Mouse (Mus musculus): ENCODE measurements at regions not wholly inside any gene's neighbourhood (a gene's known extent, or its start where the extent isn't known, plus 50 kb on each side); places are given as distances from the start of the nearest gene placed in this dataset.

DNA sequence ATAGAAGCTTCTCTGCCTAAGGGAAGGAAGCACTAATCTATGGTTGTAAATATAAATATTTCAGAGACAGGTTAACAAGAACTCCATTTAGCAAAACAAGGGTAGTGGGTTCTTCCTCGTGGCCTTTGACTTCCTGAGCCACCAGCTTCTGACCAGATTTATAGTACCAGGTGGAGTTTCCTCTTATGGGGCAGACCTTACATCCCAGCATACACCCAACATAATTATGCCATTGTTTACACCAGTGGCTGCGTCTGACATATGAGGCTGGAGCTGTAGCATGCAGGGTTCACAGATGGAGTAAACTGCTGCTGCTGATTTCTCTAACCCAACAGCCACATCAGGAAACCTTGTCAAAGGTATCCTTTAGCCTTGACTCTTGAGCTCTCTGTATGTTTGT, 75.5 kb downstream of the Trib2 start:
- DNase-seq (ENCODE audit: low spot score): no peak

DNA sequence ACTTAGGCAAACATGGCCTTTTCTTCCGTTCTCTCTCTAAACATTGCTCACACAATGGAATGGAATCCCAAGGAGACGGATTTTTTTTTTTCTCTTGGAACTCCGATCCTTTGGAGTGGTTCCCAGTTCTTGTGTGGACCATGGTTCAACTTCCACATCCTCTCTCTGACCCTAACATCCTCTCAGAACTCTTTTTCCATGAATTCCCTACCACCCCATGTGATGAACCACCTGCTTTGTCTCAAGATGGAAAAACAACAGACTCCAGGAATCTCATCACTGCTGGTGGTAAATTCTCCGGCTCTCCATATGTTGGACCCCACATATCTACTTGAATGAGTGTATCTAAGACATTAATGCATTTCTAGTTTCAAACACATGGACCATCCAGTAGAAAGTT, 77.7 kb downstream of the Trib2 start:
- no peak for DNase-seq (ENCODE audit: low spot score)

DNA sequence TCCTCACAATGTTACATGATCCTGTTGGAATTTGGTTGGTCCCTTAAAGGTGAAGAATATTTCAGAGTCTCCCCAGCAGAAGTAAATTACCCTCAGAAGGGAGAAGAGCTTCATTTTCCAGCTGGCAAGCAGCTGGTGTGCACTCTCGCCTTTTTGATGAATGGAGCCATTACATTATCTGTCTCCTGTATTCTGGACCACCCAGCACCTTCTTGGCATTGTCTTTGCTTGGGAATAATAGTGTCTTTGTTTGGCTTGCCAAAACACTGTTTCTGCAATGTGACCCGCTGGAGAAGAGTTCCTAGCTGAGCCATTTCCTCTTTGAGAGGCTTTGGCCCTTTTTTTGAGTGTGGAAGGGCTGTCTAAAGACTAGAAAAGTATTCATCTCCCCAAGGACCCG, 85.5 kb downstream of the Trib2 start:
- DNase-seq (ENCODE audit: low spot score): no peak

DNA sequence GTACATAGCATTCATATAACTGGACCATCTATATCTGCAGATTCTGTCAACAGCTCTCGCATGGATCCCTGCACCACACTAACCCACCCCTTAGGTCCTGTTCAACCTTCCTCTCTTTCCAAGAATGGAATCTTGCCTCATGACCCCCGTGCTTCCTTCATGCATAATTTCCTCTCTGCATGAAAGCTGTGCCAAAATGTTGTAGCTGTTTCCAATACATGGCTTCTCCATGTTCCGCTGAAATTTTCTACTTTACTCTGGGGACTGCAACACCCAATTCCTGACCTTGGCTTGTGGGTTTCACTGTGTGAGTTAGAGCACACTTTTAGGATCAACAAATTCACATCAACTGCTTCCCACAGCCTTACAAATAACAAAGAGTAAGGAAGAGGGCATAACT, 87.0 kb downstream of the Trib2 start:
- no peak for DNase-seq (ENCODE audit: low spot score)

DNA sequence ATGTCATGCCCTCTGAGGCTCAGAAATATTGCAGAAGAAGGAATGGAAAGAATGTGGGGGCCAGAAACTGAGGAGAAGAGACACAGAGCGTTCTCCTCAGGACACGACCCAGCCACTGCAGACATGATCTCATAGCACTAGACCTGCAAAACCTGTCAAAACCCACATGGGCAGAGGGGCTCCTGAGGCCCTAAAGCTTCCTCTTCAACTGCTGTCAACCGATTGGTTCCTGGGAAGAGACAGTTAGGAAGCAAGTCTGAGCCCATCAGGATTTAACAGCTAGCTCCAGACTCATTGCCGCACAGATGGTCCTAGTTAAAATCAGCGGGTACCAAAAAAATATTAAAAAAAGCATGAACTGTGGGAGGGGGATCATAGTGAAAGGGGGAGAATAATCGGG, 93.2 kb downstream of the Trib2 start:
- DNase-seq (ENCODE audit: low spot score): no peak

DNA sequence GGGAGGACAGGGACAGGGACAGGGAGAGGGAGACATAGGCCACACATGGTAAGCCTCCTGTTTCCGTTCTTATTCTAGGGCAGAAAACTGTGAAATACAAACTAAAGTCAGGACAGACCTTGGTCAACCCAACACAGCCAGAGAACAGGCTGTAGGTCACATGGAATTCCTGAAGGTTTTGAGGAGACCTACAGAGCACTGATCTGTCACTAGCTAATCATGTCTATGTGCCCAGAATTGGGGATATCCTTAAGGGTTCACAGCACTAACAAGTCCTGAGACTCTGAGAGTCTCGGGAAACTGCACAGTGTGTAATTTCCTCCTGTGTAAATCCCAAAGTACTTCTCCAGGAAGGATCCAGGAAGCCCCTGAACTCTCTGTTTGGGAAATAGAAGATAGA, 94.6 kb downstream of the Trib2 start:
- DNase-seq (ENCODE audit: low spot score): no peak

DNA sequence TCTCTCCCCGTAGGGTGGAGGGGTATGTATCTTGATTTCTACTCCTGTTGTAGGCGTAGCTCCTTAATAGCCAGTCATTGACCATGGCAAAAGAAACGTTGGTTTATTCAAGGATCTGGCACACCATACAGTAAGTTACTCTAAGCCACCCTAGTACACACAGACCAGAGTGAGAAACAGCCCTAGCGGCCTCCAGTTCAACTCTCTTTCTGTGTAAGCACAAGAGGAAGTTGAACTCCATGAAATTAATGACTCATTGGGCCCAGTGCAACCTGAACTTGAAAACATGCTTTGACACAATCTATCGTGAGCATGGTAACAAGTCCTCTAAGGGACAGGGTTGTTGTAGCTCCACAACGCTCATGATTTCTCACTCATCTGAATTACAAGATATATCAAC, 96.6 kb downstream of the Trib2 start:
- DNase-seq (ENCODE audit: low spot score): no peak

DNA sequence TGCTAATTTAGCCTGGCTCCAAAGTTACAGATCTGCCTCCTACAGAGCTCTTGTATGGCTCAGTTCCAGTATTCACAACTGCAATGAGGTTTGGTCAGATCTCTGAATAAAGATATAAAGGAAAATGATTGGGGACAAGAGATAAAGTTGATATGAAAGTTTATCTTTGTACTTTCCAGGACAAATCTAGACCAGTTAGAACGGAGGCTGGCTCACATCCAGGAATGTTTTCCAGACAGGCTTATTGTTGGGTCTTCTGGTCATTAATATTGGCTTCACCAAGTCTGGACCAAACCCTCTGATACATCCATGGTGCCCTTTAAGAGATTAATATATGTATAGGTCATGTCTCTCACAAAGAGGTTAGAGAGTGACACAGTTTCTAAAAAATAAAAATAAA, 97.9 kb downstream of the Trib2 start:
- DNase-seq (ENCODE audit: low spot score): no peak

DNA sequence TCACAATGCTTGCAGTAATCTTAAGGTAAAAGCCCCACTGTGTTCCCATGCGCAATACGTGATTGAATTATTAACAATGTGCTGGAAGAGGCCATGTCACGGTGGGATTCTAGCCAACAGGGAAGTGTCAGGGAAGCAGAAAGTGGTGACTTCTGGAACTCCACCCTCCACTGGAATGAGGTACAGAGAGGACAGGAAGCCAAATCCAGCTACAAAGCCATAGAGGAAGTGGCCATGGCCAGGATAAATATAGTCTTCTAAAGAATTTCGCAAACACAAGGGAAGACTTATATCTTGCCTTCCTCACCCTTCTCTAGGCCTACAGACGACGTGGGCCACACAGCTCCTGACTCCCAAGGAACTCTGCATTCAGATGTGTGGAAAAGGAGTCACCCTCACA, 98.7 kb downstream of the Trib2 start:
- DNase-seq (ENCODE audit: low spot score): peak; percentile 12

DNA sequence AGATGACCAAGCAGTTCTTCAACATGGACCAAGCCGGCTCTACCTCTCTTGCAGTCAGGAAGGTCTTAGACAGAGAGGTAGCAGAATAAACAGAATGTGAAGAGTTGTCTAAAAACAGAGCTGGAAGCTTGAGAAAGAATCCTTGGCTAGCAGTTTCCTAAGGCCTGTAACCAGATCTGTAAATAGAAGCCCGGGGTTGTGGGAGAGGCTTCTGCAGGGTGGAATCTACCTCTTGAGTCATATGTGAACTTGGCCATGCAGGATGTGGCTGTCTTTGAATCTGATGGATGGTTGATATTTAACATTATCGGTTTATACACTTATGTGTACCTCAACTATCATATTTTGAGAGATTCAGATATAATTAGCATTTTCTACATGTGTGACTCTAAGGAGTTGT, 99.4 kb downstream of the Trib2 start:
- DNase-seq (ENCODE audit: low spot score): no peak

DNA sequence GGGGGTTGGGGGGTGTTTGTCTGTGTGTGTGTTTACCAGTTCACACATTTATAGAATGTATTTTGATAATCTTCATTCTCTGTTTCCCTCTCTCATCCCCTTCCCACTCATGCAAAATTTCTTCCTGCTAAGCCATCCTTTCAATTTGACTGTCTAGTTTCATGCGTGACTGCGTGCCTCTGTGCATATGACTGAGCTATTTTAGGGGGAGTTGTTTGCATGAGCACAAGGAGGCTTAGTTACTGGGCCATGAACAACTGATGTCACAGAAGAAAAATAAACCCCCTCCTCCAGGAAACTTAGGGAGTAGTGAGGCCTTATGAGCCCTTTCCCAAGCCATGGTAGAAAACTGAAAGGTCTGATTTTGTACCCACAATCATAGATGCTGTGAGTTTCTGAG, 103.1 kb downstream of the Trib2 start:
- DNase-seq (ENCODE audit: low spot score): no peak

DNA sequence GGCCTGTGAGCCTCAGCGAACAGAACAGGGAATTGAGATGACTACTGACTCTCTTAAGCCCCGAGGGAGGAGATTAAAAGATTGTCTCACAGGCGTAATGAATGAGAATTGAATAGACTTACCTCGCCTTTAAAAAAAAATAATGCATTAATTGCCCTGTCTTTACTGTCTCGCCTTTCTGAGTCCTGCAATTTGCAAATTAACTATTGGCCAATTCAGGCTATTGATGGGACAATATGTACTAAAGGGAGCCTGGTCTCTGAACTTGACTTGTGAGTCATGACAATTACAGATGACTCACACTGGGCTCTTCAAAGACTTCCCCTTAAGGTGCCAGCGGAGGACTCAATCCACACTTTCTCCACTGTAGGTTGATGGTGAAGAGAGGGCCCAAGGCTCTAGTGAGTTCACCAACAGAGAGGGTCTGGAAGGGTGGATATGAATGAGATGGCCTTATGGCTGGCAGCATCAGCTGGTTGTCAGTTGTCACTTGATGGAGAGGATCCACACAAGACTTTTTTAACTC, 109.1 kb downstream of the Trib2 start:
- no peak for DNase-seq (ENCODE audit: low spot score)

DNA sequence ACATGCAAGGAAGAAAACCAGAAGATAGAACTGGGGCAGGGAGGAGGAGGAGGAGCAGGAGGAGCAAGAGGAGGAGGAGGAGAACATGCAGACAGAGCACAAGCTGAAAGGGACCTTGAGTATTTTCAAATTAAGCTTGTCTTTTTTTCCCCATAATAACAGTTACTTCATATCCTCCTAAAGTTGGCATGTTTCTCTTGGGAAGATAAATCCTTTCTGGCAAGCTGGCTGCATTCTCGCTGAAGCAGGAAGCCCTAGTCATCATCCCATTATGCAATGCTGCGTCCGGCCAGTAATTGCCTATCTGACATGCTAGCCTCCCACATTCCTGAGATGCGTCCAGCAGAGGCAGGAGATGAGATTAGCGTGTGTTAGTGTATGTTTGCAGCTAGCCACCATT, 112.3 kb downstream of the Trib2 start:
- peak; percentile 76 for DNase-seq (ENCODE audit: low spot score)

DNA sequence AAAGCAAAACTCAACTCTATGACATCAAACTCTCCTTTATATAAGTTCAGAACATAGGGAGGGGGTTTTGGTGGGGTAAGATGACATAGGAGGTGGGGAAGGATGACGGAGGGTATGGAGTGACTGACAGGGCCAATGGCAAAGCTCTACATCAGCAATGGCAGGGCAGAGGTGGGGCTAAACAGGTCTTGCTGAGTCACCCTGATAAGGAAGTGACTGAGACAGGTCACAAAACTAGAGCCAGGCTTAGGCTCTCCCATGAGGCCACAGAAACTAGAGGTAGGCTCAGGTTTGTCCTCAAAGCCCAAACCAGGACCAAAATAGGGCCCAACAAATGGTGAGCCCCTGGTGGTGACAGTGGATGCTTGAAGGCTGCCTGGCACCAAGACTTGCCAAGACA, 114.6 kb downstream of the Trib2 start:
- no peak for DNase-seq (ENCODE audit: low spot score)

DNA sequence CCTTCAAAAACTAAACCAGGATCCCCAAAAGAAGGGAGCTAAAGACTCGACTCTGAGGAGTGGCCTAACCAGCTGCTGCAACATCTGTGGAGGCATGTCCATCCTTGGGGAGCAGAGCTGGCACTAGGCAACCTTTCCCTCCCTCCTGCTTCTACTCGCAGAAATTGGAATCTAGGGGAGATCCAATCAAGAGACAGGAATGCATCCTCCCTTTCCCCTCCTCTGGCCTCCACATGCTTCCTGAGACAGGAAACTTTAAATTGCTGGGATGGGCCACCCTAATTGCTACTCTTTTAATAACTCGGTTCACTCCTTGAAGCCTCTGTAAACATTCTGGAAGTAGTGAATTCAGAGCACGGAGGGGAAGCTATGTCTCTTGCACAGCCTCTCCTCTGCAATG, 117.9 kb downstream of the Trib2 start:
- peak; percentile 5 for DNase-seq (ENCODE audit: low spot score)

DNA sequence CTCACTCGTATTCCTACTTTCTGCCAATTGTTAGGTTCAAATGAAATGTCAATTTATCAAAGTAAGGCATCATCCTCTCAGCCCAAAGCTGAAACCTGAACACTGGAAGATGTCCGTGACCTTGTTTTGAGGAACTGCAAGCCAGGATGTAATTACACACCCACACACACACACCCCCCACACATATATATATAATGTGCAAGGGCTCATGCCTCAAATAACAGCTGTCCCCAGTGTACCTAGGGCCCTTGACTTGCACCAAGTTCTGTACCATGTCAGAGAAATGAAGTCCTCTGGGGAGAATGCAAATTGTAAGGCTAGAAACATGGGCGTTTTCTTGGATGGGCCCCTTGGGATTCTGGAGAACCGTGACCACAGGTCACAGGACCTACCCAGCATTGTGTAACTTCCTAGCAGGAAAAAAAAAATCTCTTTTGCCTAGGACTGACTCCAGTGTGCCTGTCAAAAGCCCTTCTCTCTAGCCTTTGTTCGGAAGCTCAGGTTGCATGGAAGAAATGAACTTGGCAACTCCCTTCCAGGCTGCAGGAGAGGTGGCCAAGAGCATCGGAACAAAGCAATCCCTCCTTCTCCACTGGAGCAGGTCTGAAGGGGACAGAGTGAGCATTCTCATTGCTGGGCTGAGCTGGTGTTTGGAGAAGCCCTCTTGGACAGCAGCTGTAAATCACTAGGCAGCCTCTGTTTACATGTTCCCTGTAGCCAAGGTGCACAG, 118.5 kb downstream of the Trib2 start:
- peak; percentile 3 for DNase-seq (ENCODE audit: low spot score)

DNA sequence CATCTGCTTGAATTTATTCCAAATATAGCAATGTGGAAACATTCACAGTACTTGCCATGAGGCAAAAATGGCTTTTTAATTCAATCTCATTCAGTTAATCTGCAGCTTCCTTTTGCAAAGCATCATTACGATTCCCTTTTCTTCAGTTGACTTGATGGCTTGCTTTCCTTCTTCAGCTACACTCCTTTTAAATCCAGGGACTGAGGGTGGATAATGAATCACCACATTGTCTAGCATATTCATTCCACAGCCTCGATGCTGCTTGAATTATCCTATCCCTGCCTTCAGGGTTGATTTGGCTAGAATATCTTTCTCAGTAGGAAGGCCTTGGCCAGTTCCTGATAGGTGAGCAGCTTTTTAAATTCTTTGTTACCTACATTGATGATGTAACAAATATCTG, 128.4 kb downstream of the Trib2 start:
- no peak for DNase-seq (ENCODE audit: low spot score)

DNA sequence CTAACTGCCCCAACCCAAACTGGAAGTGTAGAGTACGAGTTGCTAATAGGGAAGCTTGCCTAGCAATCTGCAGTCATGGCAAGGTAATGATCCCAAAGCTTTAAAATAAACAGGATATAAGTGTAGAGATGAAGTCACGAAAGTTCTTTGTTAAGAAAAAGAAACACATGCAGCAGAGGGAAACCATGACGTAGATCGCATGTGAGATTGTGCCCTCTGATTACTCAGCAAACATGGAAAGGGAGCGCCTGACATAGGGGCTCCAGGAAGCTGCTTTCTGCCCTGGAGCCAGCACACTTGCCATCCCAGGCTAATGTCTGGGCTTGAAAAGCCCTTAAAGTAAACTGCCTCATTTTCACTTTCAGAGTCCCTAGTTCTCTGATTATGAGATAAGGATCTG, 132.4 kb downstream of the Trib2 start:
- DNase-seq (ENCODE audit: low spot score): no peak

DNA sequence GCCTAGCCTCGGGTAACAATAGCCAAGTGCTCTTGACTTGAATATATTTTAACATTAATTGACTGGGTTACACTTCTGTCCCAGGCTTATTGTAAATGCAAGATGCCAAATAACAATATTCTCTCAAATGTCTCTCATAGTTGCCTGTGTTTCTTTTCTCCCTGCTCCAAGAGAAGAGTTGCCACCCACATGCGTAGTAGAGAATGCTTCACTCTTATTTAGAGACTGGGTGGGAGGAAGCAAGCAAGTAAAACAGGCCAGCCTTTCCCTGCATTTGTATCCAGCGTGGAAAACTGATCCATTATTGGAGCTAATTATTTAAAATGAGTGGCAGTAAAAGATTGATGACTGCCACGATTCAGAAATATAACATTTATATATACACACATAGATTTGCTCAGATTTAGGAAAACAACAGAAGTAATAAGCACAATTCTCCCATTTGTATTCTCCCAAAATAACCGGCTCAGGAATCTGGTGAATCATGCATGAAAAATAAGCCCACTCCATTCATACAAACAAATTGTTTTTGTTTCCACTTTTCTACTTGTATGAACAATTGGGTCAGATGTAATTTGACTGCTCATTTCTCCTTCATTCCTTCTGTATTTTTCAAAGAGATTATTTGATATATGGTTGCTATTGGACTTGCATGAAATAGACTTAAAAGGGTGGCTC, 134.9 kb downstream of the Trib2 start:
- no peak for DNase-seq (ENCODE audit: low spot score)

DNA sequence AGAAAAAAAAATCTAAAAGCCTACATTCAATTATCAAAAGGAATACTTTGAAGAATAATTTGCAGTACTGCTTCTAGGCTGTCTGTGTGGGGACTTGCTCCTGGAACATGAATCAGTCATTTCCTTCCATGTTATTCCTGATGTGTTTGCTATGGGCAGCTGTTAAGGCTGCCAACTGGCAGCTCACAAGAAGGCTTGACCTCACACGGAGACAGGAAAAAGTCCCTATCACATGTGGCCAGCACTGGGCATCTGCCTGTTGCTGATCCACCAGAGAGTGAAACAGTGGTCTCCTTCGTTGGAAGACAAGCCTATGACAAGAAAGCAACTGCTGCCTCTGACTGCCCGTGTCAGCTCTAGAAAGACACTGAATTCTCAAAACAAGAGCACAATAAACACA, 140.6 kb downstream of the Trib2 start:
- DNase-seq (ENCODE audit: low spot score): no peak

DNA sequence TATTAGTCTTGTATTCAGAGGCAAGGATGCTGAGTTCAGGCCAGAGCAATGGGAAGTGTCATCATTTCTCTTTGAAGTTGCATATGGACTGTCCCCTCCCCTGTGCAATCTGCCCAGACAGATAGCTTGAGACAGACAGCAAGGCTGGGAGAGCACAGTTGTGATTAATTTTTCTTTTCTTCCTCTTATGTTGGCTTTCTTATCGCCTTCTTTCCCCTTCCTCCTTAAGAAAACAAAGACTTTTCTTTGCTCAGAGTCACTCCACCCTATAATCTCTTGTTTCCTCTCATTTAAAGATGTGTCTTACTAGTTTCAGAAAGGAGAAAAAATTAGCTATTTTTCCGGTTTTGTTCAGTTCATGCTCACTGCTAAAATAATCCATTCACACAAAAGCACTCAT, 157.0 kb downstream of the Trib2 start:
- no peak for DNase-seq (ENCODE audit: low spot score)

DNA sequence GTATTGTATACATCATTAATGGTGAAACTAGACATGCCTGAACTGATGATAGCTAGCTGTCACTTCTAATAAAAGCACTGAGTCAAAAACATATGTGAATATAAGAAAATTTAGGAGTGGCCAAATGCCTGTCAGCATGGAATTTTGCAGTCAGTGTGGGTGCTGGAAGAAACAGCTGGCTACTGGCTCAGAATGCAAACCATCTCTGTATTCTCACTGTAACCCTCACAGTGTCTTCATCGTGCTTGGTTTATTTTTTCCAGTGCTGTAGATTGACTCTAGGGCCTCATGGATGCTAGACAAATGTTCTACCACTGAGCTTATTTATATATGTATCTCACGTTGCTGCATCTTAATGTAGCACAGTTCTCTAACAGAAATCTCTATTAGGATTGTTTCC, 157.4 kb downstream of the Trib2 start:
- no peak for DNase-seq (ENCODE audit: low spot score)

DNA sequence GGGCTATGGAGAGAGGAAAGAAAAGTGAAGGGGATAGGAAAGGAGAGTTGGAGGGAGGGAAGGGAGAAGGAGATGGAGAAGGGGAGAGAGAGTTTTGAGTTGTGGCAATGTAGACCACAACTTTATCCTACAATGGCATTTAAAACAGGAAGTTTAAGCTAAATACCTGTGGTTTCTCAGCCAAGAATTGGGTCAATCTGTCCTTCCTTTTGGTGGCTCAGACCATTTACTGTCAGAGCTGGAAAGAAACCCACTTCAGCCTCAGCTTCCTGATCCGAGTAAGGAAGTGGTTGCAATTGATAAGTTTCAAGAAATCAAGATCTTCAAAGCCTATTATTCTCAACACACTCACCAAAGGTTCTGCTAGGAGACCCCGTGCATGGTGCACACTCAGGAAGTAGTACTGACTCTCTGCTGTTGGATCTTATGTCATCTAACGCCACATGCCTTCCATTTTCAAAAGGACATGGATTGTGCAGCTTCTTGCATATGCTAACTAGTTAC, 158.9 kb downstream of the Trib2 start:
- no peak for DNase-seq (ENCODE audit: low spot score)

DNA sequence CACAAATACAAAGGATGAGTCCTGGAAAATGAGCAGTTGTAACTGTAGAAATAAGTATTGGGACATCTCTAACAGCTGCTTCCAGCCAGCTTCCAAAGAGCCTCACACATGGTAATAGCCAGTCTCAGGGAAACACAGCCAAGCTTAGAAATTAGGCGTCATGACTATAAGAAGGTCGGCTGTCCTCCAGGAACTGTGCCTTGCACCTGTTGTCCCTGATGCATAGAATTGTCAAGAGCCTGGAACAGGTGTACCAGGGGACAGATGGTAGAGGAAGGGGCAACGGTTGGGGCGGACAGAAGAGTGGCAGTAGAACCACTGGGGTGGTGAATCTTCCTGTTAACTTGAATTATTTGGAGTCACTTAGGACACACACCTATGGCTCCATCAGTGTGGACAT, 162.1 kb downstream of the Trib2 start:
- DNase-seq (ENCODE audit: low spot score): no peak

Data from urinary bladder, postnatal 14 days (tissue).